Mouse (Mus musculus): ENCODE data around the gene Ginm1.

DNA sequence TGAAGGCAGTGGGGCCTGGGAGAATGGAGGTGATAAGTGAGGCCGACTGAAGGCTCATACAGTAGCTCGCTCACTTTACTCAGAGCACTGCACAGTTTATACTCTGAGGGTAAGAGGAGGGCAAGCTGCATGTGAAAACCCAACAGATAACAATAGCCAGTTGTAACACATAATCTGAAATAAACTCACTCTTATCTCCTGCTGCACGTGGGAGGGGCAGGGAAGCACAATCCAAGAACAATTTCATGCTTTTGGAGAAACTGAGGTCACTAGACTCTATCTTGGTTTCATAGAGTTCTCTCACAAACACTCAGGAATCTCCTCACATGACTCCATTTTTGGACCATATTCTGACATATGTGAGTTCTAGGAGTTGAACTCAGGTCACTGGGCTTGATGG lies 8.6 kb upstream of the Ginm1 start:
- TF ChIP-seq CTCF (IDR thresholded peaks at IDR 0.05; ENCODE audit: low read depth) (no peak), EP300 (IDR thresholded peaks at IDR 0.05; ENCODE audit: low read depth) (no peak)
